Mouse (Mus musculus) left cerebral cortex, postnatal 36 days (tissue): ENCODE results near the gene Kctd18. TPM values are rescaled to one million over a fixed set of nuclear protein-coding genes. Genes with fewer than 3 reads are reported as not detected.

ENCODE experiments used
- DNase-seq, 2 experiments: peaks; one replicate each; pipeline ENCODE4 v3.0.0; 2021 to 2022; ENCODE audit warnings: low spot score in 2 of 2, mixed read lengths in 1 of 2
- intact Hi-C: fragments of 180-260 bp; cut with DNase I; formaldehyde crosslinking; loops from one replicate; pipeline ENCODE4 v1.15.1; 2025
- total RNA-seq, 2 experiments: library from RNA; stranded (reverse); gene quantifications; 2 replicates each; pipeline ENCODE4 v1.2.3; 2021

Gene Kctd18
- total RNA-seq, 2 experiments from 2014 or later = 12.6 to 22.0 TPM

DNA sequence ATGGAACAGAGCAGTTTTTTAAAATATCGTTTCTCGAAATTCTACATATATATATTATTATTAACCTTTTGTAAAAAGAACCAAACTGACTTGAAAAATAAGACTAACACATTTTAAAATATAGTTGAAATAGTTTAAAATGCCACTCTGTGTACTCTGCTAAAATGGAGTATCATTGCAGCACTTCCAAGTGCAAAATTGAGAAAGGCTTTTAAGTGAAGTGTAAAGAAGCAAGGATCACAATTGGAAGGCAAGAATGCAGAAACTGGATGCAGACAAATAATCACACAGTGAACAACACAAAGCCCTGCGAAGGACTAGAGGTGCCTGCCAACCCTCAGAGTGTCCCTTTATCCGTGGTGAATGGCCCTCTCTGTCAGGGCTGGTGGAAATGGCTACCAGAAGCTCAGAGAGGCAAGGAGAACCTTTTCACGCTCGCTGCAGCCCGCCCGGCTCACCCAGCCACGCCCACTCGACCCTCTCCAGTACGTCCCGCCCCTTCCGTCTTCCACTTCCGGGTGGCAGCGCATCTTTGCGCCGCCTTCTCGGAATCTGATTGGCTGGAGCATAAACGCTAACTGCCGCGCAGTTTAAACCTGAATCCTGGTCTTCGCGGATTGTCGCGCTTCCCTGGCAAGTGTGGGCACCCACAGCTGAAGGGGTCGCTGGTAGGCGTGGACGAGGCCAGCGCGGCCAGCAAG, 23.2 kb downstream of the Kctd18 start, which contains the start of gene Sgo2a:
TSS of gene Sgo2a (plus strand) at position 540 of the 701 bp plus-strand sequence.
- peak; percentile 86 to 88 for DNase-seq
- intact Hi-C loops = no loop called here

GRCm38 (mm10) chr1:57991277-57991676, 27.5 kb downstream of the Kctd18 start:
- intact Hi-C loops = no loop called here

DNA sequence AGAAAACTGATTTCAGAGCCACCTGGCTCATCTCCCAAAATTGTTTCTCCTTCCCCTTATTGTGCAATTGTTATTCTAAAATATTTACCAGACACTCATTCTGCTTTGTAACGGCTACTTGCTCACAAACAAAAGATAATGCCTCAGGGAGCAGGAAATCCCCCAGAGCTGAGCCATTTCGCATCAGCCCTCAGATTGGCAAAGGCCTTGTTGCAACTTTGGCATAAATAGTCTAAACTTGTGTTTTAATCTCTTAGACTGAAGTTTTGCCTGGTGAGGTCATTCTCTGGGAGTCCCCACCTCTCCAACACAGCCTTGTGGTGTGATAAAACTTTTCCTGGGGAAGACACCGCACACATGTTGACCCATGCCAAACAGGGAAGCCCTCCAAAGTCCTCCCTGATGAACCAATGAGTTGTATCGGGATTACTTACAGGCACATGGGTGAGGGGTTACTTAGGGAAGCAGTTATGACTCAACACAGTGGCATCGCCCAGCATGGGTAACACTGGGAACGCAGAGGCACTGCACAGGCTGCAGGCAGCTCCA, 29.6 kb downstream of the Kctd18 start:
- DNase-seq = no peak

More at GRCm38 (mm10) chr1:57991277-57991676, 27.5 kb downstream of the Kctd18 start:
- no peak for DNase-seq

DNA sequence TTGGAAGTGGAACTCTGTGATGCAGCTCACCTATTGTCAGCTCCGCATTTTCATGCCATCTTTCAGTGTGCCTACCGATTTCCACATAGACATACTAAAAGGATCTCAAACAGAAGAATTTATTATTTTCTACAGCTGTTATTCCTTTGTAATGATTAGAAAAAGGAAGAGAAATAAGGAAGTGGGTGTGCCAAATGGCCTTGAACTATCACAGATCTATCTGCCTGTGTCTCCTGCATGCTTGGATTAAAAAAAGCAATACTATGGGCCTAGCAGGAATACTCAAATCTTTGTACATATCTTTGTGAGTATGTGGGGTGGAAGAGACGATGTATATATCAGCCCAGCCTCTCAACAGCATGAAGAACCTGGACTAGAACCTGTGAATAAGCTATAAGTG, 41.9 kb downstream of the Kctd18 start:
- no peak for DNase-seq
- intact Hi-C loops = no loop called here

More for the DNA sequence above, 29.6 kb downstream of the Kctd18 start:
- intact Hi-C loops = no loop called here

GRCm38 (mm10) chr1:57971588-57971987, 47.2 kb downstream of the Kctd18 start:
- intact Hi-C loops = loop anchor here (5.0 kb wide), 1 partner anchor 171 kb away; no protein-coding TSS in a partner anchor
- no peak for DNase-seq

DNA sequence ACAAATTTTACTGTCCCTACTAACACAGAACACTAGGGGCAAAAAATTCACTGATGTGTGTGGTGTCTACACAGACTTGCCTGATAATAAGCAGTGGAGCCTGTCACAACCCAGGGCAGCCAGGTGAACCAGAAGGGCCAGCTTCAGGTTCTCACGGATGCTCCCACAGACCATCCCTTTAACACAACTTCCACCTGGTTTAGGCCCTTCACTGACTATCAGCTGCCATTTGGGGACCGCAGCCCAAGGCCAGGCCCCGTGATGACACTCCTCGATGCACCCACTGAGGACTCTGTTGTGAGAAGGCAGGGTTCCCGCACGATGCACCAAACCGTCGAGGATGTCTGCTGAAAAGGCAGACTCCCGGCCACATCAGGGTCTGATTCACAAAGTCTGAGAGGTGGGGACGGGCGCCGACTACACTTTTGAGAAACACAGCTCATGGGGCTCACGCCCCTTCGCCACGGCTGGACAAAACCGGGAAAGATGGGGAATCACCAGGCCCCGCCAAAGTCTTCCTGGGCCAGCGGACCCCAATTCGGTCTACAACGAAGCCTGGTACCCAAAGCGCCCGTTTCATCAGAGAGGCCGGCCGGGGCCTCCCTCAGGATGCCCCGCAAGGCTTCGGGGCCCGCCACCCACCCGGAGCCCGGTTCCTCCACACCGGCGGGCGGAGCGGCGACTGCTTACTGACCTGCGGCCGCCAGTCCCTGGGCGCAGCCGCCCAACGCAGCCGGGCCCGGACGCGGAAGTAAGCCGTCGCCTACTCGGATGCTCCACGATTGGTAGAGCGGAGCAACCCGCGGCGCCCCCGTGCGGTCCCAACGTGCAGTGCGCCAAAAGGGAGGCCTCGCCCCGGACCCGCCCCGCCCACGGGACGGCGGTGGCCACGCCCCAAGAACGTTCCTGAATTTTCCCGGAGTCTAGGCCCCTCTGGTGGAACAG, 49.2 kb downstream of the Kctd18 start:
- intact Hi-C loops = loop anchor here (5.0 to 10.0 kb wide), 3 partner anchors 173 to 542 kb away; no protein-coding TSS in a partner anchor
- peak; percentile 94 to 96 for DNase-seq

GRCm38 (mm10) chr1:57955774-57956173, 63.0 kb downstream of the Kctd18 start:
- intact Hi-C loops = no loop called here
- no peak for DNase-seq

GRCm38 (mm10) chr1:57954376-57954765, 64.4 kb downstream of the Kctd18 start:
- no peak for DNase-seq
- intact Hi-C loops = no loop called here

DNA sequence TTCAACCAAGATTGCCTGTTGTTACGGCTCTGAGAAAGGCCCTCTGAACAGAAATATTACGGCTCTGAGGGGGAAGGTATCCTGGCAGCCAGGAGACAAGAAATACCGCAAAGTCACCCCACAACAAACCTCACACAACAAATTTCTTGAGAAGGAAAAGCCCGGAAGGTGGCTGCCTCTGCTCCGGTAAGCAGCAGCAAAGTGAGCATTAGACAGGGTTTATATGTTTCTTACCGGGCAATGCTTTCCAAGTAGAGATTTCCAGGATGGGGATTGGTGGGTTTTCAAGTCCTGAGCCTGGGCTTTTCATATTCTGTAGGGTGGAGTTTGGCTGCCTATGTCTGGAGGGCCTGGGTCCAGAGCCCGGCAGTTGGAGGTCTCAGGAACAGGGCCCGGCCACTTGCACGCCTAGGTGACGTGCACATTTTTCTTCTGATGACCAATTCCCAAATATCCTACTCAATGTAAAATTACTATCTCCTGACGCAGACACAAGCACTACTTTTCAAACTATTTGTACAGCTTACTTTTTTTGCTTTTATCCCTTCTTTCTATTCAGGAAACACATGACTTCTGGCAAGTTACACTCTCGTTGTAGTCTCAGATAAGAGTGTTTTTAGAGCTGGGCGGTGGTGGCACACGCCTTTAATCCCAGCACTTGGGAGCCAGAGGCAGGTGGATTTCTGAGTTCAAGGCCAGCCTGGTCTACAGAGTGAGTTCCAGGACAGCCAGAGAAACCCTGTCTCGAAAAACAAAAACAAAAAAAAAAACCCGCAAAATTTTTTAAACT, 65.0 kb downstream of the Kctd18 start:
- intact Hi-C loops = no loop called here
- DNase-seq = no peak

DNA sequence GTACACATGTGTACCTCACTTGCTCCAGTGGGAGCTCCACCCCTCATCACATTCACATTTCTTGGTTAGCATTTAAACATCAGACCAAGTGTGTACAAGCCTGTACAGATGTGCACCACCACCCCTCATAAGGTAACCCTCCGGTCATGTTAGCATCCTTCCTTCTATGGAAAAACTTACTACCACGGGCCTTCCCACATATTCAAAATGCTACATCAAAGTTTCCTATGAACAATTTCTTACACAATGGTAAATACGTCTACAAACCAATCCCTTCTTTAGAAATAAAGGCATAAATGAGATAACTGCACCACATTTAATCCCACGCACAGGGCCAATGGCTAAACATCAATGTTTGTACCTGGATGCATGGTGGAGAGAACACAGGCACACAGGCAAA, 66.2 kb downstream of the Kctd18 start:
- intact Hi-C loops = no loop called here

GRCm38 (mm10) chr1:57949716-57950115, 69.0 kb downstream of the Kctd18 start:
- intact Hi-C loops = loop anchor here (2.0 to 5.0 kb wide), 2 partner anchors 177 to 521 kb away; partner anchors contain the start of gene Spats2l
- no peak for DNase-seq

More for the DNA sequence above, 66.2 kb downstream of the Kctd18 start:
- no peak for DNase-seq

GRCm38 (mm10) chr1:57949195-57949594, 69.6 kb downstream of the Kctd18 start:
- intact Hi-C loops = loop anchor here (2.0 to 5.0 kb wide), 2 partner anchors 177 to 520 kb away; partner anchors contain the start of gene Spats2l
- no peak for DNase-seq

DNA sequence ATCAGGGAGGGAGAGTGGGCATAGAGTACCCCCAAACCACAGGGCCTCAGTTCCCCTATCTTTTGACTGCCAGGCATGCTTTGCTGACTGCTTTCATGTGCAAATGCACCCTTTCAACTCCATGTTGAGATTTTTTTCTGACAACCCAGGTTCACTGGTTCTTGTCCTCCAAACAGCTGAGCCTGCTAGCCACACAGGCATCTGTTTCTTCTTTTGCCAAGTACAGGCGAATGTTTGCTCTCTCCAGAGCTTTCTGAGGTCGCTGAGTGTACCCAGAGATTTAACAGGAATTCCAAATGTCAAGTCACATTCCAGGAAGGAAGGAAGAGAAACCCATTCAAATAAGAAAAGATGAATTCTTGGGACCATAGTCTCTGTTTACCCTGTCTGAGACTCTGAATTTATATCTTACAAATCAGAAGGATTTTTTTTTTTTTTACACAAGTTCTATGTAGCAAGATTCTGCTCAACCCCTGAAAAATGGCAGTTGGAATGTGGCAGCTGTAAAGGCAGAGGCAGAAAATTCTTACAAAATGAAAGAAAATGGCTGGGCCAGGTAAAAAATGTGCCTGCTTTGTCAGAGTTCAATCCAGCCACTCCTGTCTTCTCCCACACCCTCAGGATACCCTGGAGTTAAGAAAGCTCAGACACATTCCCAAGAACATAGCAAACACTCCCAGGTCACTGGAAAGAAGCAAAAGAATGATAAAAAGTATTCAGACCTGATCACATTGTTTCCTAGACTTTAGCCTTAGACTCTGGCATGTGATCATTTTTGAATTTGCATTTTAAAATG, 71.0 kb downstream of the Kctd18 start:
- intact Hi-C loops = loop anchor here (2.0 to 5.0 kb wide), 2 partner anchors 175 to 519 kb away; partner anchors contain the start of gene Spats2l
- DNase-seq = no peak

DNA sequence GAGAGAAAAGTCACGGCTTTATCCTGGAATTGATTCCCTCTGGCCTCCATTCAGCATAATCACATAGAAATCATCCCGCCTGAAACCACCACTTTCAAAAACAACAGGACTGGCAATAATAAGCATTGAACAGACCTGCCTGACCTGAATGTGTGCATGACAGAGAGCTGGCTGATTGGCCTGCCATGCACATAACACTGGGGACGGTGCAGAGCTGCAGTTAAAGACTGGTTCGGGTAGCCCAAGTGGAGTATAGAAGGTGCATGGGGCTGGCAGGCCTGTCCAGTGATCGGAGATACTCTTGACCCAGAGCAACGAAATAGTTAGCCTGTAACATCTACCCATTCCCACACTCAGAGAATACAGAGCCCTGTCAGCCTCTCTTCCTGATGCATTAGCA, 76.5 kb downstream of the Kctd18 start:
- intact Hi-C loops = no loop called here
- no peak for DNase-seq

- DNase-seq = no peak
- intact Hi-C loops = no loop called here
These were observed 77.0 kb downstream of the Kctd18 start for GRCm38 (mm10) chr1:57941734-57942133.

GRCm38 (mm10) chr1:57941095-57941494, 77.7 kb downstream of the Kctd18 start:
- DNase-seq = no peak
- intact Hi-C loops = no loop called here

GRCm38 (mm10) chr1:57940691-57941090, 78.1 kb downstream of the Kctd18 start:
- no peak for DNase-seq
- intact Hi-C loops = no loop called here

DNA sequence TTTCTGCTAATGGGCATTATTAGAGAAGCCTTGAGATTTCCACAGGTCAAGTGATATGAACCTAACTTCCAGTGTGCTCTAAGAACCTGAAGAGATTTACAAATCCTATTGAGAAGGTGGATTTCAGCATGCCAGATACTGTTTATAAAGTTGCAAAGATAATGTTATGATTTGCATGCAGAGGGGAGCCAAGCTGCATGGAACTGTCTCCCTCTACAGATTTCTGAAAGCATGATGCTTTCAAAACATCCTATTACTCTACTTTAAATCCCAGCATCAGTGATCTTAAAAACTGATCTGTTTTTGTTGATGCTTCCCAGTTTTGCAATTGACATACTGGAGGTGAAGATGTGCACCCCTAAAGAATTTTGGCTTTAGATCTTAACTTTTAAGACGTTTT, 84.5 kb downstream of the Kctd18 start:
- no peak for DNase-seq
- intact Hi-C loops = no loop called here
